Mouse (Mus musculus): ENCODE measurements around the gene Gse1.

DNA sequence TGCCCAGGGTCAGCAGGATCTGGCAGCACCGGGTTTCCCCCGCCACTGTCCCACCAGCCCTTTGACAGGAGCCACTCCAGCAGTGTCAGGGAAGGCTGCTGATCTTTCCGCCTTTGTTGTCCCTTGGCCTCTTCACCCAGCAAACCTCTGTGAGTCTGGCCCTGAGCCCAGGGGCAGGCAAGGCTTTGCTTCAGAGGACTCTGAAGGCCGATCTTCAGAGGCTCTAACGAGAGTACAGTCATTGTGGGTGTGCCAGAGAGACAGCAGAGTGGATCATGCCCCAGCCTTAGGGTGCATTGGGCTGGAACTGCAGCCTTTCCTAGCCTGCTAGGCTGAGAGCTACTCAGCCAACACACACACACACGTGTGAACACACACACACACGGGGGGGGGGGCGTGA lies 111.5 kb downstream of the Gse1 start:
- TF ChIP-seq CTCF (IDR thresholded peaks at IDR 0.05; ENCODE audit: control insufficient read depth, insufficient read depth, low read length) (no peak), POLR2A (IDR thresholded peaks at IDR 0.05; ENCODE audit: borderline replicate concordance, control insufficient read depth, low read depth, low read length) (no peak)
